Mouse (Mus musculus) WW6 (cell line): Measurements from ENCODE around the gene Clip2.

ENCODE experiments used
- DNase-seq: peaks from one replicate; pipeline ENCODE4 v3.0.0-alpha.2; 2013; ENCODE audit warnings: low read depth, low spot score

Gene Clip2

DNA sequence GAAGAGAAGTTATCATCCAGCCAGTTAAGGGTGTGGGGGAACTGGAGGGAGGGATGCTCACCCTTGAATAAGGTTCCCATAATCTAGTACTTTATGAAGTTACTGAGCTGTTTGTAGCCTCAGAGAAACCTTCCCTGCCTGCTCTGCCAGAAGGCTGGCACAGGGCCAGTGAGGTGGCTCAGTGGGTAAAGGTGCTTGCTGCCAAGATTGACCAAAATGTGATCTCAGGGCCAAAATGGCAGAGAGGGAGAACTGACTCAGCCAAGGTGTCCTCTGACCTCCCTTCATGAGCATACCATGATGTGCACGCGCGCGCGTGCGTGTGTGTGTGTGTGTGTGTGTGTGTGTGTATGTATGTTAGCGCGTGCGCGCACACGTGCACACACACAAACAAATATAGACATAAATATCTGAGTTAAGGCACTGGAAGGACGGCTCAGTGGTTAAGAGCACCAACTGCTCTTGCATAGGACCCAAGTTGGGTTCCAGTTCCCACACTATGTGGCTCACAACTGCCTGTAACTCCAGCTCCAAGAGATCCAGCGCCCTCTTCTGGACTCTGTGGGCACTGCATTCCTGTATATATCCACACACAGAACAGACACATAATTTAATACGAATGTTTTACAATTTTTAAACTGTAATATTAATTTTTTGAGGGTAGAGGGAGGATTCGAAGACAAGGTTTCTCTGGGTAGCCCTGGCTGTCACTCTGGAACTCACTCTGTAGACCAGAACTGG, 26.1 kb downstream of the Clip2 start:
- DNase-seq: no peak

DNA sequence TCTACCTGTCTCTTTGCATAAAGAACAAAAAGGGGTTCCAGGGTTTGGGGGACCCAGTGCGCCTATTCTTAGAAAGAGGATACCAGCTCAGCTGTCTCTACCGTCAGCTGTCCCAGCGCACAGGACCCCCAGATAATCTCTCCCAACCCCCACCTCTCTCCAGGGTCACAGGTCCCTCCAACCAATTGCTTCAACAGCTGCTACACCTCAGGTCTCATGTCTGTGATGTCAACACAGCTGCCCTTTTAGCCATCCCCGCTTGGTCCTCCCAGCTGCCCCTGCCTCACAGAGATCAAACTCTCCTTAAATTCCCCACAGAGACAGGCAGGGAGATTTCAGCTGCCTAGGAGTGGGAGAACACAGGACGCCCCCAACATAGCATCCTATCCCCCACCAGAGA, 28.5 kb downstream of the Clip2 start:
- no peak for DNase-seq

DNA sequence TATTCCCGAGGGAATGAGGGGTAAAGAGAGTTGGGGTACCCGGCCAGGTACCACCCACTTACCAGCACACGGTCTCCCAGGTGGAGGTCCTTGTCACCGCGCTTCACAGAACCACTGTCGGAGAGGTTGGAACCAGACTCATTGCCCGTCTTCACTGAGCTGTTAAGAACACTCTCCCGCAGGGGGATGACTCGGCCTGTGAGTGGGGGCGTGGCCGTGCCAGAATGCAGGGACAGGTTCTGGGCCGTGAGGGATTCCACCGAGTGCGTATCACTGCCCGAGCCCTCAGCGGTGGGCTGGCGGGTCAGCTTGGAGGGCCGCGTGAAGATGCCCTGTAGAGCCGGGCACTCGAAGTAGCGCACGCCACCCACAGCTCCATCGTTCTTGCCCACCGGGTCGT, 29.7 kb downstream of the Clip2 start:
- DNase-seq: no peak

DNA sequence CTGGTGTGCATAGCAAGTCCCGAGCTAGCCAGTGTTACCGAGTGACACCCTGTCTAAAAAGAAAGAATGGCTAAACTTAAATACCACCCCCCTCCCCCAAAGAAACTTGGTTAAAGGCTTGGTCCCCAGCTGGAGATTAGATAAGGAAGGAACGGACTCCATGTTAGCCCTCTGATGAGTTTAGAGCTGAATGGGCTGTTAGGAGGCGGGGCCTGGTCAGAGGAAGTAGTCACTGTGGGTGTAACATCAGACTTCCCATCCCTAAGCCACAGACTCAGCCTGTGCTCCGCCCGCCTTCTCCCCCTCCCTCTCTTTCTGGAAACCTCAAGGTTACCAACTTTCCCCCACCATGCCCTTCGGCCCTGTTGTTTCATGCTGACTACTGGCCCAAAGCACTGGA, 30.4 kb downstream of the Clip2 start:
- DNase-seq: no peak

DNA sequence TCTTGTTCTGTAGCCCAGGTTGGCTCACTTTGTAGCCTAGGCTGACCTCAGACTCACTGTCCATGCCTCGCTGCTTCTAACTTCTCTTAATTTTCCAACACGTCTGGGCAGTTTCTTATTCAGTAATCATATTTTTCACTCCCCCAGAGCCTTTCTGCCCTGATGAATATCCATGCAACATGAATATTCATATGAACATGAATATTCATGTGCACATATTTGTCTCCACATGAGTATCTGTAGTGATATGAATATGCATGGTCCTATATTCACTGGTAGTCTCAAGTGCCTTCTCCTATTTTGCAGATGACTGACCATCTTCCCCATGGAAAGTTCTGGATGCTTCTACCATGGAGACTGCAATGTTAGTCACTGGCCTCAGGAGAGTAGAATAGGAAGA, 31.1 kb downstream of the Clip2 start:
- DNase-seq: no peak

DNA sequence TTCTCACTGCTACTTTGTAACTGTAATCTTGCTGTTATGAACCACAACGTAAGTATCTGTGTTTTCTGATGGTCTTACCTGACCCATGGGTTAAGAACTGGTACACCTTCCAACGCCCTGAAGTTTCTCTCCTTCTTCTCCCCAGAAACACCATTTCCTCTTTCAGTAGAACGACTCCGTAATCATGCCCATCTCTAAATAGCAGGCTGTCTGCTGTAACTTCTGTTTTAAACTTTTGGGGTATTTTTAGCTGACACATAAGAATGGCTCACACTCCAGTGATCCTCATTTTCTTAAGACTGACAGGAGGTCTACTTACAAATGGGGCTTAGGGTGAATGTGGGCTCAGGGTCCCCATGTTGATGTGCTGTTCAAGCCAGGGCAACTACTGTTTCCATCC, 32.1 kb downstream of the Clip2 start:
- no peak for DNase-seq

DNA sequence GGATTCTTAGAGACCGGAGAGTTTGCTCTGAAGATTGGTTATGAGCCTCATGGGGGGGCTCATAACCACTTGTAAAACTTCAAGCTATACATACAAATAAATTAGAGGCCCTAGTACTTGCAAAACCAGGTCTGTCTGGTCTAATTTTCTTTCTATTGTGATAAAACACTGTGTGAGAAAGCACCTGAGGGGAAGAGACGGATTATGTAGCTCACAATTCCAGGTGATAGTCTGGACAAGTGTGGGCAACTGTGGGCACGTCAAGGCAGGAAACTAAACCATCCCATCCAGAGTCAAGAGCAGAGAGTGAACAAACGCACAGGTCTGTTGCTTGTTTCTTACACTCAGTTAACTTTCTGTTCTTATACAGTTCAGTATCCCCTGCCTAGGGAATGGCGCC, 32.8 kb downstream of the Clip2 start:
- DNase-seq: no peak

DNA sequence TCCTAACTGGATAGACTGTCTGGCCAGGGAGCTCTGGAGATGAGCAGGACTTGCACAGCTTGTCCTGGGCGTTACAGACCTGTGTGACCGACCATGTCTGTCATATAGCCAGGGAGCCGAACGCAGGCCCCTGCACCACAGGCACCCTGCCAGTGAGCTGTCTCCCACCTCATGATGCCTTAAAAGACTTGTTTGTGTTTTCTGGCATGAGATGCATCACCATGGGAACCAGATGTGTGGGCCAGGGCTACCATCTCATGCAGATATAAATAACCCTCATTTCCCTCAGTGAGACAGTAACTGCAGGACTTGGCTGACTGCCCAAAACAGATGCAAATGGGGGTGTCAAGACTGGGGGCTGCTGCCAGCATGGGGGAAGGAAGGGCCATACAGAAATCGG, 40.1 kb downstream of the Clip2 start:
- DNase-seq: no peak

DNA sequence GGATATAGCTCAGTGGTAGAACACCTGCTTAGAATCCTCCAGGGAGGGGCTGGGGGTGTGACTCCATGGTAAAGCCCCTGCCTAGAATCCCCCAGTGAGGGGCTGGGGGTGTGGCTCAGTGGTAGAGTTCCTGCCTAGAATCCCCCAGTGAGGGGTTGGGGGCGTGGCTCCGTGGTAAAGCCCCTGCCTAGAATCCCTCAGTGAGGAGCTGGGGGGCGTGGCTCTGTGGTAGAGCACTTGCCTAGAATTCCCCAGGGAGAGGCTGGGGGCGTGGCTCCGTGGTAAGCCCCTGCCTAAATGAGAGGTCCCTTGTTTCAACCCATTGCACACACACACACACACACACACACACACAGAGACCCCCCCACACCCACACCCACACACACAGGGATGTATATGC, 42.0 kb downstream of the Clip2 start:
- DNase-seq: no peak

DNA sequence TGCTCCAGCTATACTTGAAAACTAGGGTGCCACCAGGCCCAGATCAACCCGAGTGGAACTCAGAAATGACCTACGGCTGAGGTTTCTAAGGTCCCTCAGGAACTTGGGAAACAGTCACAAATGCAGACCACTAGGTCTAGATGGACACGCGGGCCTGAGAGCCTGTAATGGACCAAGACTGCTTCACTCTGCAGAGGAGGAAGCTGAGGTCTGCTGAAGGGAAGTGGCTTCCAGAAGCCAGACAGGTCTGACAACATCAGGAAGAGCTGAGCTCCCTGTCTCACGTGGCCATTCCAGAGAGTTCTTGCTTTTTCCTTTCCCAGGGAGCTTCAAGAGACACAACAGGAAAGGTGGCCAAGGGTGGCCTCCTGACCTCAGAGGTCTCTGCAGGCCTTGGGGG, 43.3 kb downstream of the Clip2 start:
- no peak for DNase-seq

DNA sequence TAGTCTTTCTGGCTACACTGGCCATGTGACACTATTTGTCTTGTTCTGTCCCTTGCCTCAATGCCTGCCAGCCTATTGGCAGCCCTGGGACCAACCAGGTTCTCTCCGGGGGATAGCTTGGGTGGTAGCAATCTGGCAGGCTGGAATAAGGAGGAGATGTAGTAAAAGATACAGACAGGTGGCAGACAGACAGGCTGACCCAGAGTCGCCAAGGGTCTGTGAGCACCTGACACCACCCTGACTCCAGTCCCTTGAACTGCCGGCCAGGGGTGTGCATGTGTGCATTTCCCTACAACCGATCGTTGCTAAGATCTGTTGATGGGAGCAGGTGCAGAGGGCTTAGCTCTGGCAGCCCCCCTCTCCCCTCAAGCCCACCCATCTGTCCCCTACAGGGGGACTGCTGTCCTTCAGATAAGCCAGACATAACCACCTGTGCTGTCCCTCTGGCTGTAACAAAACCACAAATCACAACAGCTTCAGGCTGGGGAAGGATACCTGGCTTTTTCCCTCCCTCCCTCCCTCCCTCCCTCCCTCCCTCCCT, 44.3 kb downstream of the Clip2 start:
- DNase-seq: no peak

DNA sequence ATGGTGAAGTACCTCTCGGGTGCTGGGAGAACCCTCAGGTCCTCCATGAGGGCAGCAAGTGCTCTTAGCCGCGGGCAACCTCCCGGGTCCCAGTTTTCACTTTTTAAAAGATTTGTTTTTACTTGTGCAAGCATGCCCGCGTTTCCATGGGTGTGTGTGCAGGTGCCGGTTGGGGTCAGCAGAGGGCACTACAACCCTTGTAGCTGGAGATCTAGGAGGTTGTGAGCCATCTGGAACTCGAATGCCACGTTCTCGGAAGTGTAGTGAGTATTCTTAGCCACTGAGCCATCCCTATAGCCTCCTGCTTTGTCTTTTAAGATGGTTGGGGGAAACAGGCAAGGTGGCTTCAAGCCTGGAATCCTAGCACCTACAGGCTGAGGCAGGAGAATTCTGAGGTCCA, 44.9 kb downstream of the Clip2 start:
- DNase-seq: peak; percentile 47

DNA sequence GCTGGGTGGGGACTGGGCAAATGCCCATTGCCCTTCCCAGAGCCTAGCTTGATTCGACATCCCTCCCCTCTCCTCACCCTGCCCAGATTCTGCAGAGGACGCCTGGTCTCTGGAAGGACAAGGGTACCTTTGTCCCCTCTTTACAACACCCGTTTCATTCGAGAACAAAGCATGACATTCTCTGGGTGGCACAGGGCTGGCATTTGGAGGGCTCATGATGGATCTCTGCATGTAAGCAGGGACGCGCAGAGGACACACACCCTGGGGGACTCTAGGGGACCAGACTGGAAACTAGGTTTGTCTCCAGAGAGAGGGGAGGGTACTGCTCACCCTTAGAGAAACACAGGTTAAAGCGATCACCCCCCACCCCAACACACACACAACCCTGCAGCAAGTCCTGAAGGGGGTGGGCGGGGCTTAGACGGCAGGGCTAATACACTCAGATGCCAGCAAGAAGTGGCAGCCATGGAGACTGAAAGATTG, 46.4 kb downstream of the Clip2 start:
- DNase-seq: no peak

DNA sequence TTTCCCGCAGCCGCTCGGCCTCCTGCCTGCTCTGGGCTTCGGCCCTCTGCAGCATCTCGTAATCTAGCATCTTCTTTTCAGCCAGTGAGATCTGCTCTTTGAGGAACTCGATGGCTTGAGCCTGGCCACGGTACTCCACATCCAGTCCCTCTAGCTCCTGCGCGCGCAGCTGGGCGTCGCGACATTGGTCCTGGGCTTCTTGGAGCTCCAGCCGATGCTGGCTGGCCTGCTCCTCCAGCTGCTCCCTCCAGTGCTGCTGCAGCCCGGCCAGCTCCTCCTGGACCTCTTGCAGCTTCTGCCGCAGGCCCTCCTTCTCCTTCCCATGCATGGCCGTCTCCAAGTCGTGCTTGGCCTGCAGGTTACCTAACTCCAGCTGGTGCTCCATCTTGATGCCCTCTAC, 49.6 kb downstream of the Clip2 start:
- DNase-seq: no peak

DNA sequence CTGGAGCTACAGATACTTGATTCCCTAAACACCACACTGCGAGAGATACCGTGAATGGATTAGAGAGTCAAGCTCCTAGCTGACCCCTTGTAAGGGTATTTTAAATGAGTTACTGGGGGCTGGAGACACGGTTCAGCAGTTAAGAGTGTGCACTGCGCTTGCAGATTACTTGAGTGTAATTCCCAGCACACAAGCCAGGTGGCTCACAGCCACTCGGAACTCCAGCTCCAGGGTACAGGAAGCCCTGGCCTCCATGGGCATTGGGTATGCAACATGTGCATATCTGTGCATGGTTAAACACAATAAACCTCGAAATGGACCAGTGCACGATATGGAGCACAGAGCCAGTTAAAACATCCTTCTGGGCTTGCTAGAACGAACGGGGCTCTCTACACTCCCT, 50.8 kb downstream of the Clip2 start:
- DNase-seq: no peak

DNA sequence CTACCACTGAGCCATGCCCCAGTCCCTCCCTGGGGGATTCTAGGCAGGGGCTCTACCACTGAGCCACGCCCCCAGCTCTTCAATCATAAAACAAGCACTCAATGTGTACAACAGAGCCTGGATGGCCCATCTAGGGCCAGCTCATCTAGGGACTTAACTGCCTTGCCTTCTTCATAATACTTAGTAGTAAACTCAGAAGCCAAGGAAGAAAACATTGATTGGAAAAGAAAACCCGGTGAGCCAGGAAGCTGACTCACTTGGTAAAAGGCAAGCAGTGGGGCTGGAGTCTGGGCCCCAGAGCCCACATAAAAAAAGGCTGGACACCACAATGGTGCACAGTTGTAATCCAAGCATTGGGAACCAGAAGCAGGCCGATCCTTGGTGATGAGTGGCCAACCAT, 51.6 kb downstream of the Clip2 start:
- no peak for DNase-seq

DNA sequence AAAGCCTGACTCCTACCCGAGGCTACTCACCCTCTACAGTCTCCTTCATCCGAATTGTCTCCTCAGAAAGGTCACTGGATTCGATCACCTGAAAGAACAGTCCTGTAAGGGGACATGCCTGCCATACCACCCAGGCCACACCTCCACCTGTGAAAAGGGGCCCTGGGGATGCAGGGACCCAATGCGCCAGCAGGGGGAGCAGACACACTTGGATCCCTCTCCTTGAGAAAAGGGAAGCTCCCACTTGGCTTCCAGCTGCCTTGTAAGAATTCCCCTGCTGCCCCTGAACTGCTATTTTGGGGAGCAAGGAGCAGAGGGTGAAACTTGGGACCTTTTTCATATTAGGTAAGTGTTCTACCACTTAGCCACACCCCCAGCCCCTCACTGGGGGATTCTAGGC, 52.2 kb downstream of the Clip2 start:
- DNase-seq: peak; percentile 57

DNA sequence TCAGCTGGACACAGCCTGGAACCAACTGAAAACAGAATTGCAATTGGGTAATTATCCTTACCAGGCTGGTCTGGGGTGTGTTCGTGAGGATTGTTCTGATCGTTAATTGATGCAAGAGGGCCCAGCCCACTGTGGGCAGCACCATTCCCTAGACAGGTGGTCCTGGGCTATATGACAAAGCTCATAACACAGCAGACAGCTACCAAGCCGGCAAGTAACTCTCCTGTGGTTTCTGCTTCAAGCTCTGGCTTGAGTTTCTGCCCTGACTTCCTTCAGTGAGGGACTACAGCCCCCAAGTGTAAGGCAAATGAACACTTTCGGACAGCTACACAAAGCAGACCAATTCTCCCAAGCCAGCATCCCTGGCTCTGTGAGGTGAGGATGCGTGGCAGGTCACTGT, 55.2 kb downstream of the Clip2 start:
- DNase-seq: no peak

DNA sequence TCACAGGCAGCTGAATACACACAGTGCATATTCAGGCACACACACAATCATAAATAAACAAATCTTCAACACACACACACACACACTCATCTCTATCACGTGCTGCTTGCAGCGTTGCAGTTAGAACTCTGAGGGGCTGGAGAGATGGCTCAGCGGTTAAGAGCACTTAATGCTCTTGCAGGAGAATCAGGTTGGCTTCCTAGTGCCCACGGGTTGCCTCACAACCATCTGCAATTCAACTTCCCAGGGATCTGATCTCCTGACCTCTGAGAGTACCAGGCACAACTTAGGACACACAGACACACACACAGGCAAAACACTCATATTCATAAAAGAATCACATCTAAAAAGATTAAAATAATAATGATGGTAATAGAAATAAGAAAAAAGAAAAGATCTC, 56.4 kb downstream of the Clip2 start:
- DNase-seq: no peak

DNA sequence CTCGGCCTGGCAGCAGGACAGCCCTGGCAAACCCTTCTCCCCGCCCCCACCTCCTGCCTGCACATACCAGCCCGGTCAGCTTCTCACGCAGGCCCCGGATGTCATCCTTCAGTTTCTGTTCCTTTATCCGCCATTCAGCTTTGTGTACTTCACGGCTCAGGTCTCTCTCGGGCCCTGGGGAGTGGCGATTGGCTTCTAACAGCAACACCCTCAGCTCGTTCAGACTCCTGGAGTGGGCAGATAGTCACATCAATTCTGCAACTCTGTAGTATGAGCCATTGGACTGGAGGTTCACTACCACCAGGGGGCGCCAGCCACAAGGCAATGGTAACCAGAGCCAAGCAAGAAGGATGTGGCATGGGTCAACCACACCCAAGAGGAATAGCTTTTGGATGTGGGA, 58.1 kb downstream of the Clip2 start:
- DNase-seq: peak; percentile 65

DNA sequence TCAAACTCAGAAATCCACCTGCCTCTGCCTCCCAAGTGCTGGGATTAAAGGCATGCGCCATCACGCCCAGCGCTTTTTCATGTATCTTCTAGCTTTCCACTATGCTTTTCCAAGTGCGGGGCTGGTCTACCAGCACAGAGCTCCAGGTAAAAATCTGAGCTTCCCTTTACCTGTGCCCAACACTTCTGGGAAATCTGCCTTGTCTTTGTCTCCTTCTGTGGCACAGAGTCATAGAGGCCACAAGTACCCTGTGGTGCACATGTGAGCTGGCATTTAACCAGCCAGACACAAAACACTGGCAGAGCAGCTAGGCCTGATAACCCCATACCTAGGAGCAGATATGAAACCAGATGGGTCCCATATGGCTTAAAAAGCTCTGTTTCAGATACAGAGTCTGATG, 59.3 kb downstream of the Clip2 start:
- no peak for DNase-seq

DNA sequence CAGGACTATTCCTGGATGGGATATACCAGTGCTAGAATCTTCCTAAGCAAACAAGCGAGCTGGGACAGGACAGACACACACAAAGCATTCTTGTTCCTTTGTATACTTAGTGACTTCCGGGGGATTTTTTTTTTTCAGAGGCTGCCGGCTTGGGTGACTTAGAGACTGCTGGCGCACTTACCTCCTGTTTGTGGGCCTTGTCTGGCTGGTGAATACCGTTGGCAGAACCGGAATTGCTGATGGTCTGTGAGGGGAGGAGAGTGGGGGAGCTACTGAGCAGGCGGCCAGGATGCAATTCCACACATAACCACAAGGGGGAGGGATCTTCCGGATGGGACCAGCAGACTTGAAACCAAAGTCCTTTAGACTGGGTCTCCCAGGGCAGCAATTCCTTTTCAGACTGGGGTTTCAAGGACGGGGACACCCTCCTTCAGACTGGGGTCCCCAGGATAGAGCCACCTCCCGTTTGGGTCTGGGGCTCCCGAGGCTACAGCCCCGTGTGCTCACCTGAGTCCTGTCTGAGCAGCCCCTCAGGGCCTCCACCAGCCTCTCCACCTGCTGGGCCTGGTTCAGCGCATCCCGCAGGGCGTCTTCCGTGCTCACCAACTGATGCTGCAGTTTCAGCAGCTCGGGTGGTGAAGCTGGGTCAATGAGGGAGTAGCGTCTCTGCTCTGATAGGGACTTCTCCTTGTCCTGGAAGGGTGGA, 60.4 kb downstream of the Clip2 start:
- peak; percentile 76 for DNase-seq

DNA sequence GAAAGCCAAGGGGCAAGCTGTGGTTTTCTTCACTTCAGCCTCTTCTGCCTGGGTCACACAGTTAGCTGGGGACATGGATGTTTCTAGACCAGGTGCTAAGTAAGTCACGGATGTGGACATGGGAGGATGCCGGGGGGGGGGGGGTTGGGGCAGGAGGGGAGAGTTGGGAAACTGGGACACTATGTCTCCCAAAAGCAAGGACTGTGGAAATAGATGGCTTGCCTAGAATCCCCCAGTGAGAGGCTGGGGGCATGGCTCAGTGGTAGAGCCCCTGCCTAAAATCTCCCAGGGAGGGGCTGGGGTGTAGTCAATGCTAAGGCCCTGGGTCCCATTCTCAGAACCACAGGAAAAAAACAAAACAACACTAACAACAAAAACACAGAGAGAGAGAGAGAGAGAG, 61.0 kb downstream of the Clip2 start:
- DNase-seq: no peak
